Comparison of ENCODE assay signal across 8 mouse cellular contexts in genomic region chr16:20301770-20302649, GRCm38 (mm10). TPM values are rescaled to one million over a fixed set of nuclear protein-coding genes. Genes with fewer than 3 reads are reported as not detected.
DNase-seq lines count a peak whose midpoint lies in the region; ATAC-seq lines count a peak whose summit lies in the region.

Parl (minus strand) TSS chr16:20302387.

- peak; percentile 77 for DNase-seq in T-cell, adult 2 months (ENCODE audit: low spot score)
- peak; percentile 85 for DNase-seq in cerebellum, postnatal 36 days
- DNase-seq in frontal cortex, postnatal 36 days (ENCODE audit: low spot score in 2 of 2): peak; percentile 78 to 81
- DNase-seq in left cerebral cortex, adult 11 months (ENCODE audit: low spot score): peak; percentile 45
- peak; percentile 80 for DNase-seq in right cerebral cortex, adult 18-20 months
- peak; percentile 41 for DNase-seq in urinary bladder, postnatal 10 days (ENCODE audit: low spot score)

- H3K36me3 ChIP-seq in hindbrain, embryonic 15.5 days: peaks cover 6% of the 10 kb centered on the region
- no peaks in the 10 kb centered on the region for H3K36me3 ChIP-seq in macrophage (ENCODE audit: inconsistent target)

- H3K4me2 ChIP-seq in hindbrain, embryonic 15.5 days: peak within 1 kb of the TSS; percentile 73

- H3K9ac ChIP-seq in hindbrain, embryonic 15.5 days: peak within 1 kb of the TSS; percentile 85

- under 1% methylated on average over 52 of the region's 52 CpGs for WGBS in hindbrain, embryonic 15.5 days
- under 1% methylated on average over 48 of the region's 52 CpGs for WGBS in macrophage (ENCODE audit: missing documents)

- no peaks in the 10 kb centered on the region for H3K27me3 ChIP-seq in hindbrain, embryonic 15.5 days

- H3K9me3 ChIP-seq in hindbrain, embryonic 15.5 days: no peaks in the 10 kb centered on the region

- H3K4me1 ChIP-seq in hindbrain, embryonic 15.5 days (replicated peaks): peaks cover 22% of the 10 kb centered on the region

- peak within 1 kb of the TSS; percentile 76 for H3K27ac ChIP-seq in hindbrain, embryonic 15.5 days (replicated peaks)
- H3K27ac ChIP-seq in macrophage: peak within 1 kb of the TSS; percentile 70

- peaks cover 47% of the 10 kb centered on the region for H3K79me2 ChIP-seq in macrophage (ENCODE audit: inconsistent target)

- peak within 1 kb of the TSS; percentile 97 for H3K4me3 ChIP-seq in hindbrain, embryonic 15.5 days
- H3K4me3 ChIP-seq in macrophage (ENCODE audit: inconsistent target): peak within 1 kb of the TSS; percentile 73

- peak; percentile 94 for ATAC-seq in hindbrain, embryonic 15.5 days (ENCODE audit: low FRiP score, low read depth)

RNA-seq across cellular contexts. Expression of gene Parl, which starts in this region (rescaled TPM):
- 68.3 and 75.2 TPM in 2 replicates for polyA plus RNA-seq in hindbrain, embryonic 15.5 days (2015; fragmentation: Nextera tagmentation; extraction: Ambion mirVana)
- 100 to 1,000 TPM in 12 of 26 experiments, 10 to 100 TPM in 14; 57.0 to 140 (median 96.5) TPM for total RNA-seq in macrophage (2018; cell fraction: chromatin; rRNA removed)
- 10 to 100 TPM; 38.5 to 79.3 (median 53.4) TPM for total RNA-seq in macrophage (2018; cell fraction: cytosol; rRNA removed)
- 100 to 1,000 TPM in 2 of 26 experiments, 10 to 100 TPM in 24; 37.5 to 129 (median 55.3) TPM for total RNA-seq in macrophage (2018; cell fraction: nucleus; rRNA removed)
- polyA plus RNA-seq in macrophage (2018): 68.3 to 135 TPM (median 69.6 TPM) in 3 replicates

Comparison
In these comparisons a context has a peak if more than half of its experiments do, and no peak if none do; other contexts are left out.
1. Peak in every context shown above with its lines: DNase-seq, ATAC-seq, H3K4me3 ChIP-seq and H3K27ac ChIP-seq.